Mouse (Mus musculus): ENCODE data around the gene Gm28035. TPM values are rescaled to one million over a fixed set of nuclear protein-coding genes. Genes with fewer than 3 reads are reported as not detected.

Gene Gm28035
- polyA plus RNA-seq, 1 experiment, result not detected

GRCm38 (mm10) chr2:30235593-30235992, 4.8 kb upstream of the Gm28035 start:
- Histone ChIP-seq H3K4me3 (ENCODE audit: insufficient read depth, low read depth, low read length) (no peak overlapping the region), H3K27ac (ENCODE audit: insufficient read depth, low read depth, low read length) (no peak overlapping the region), H3K4me1 (ENCODE audit: control insufficient read depth, insufficient read depth, low read length) (peaks cover 16% of the 10 kb centered on the region)
- WGBS, result 87% methylated on average over 5 of the region's 5 CpGs
- TF ChIP-seq CTCF (IDR thresholded peaks at IDR 0.05; ENCODE audit: insufficient read depth, low read depth, low read length) (no peak), POLR2A (IDR thresholded peaks at IDR 0.05; ENCODE audit: insufficient read depth, low read depth, low read length) (no peak)

DNA sequence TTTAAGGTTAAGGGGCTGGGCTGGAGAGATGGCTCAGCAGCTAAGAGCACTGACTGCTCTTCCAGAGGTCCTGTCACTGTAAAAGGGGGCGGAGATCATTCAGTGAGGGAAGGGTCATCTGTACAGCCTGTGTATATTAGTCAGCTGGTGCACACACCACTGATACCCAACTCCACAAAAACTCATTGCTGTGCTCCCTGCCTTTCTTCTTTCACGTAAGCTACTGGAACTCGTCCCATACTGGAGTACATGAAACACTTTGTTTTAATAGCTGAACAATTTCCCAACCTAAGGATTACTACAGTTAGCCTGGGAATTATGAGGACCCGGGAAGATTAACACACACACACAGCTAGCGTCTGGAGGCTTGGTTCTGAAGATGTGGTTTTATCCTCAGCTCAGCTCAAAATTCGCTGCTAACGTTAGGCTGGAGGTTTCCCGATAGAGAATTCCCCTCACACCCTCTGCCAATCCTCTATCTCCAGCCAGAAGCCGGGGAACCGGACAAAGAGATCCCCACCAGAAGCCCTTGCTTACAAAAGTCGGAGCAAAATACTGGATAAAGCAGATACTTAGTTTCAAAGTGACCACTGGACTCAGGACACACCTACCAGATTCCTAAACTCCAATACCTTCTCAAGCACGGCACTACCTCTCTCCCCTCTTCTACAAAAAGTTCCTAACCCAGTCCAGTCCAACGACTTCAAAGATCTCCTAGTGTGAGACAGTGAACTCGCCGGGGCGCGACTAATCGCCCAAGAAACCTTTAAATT, 3.8 kb upstream of the Gm28035 start:
- Histone ChIP-seq H3K27ac (ENCODE audit: insufficient read depth, low read depth, low read length) (peak overlapping the region; percentile 15; the same call in 1 of the 2 replicates), H3K4me3 (ENCODE audit: insufficient read depth, low read depth, low read length) (peak overlapping the region; percentile 61), H3K4me1 (ENCODE audit: control insufficient read depth, insufficient read depth, low read length) (peaks cover 16% of the 10 kb centered on the region)
- 3% methylated on average over 18 of the region's 18 CpGs for WGBS
- TF ChIP-seq CTCF (IDR thresholded peaks at IDR 0.05; ENCODE audit: insufficient read depth, low read depth, low read length) (no peak), POLR2A (IDR thresholded peaks at IDR 0.05; ENCODE audit: insufficient read depth, low read depth, low read length) (no peak)

- TF ChIP-seq CTCF (IDR thresholded peaks at IDR 0.05; ENCODE audit: insufficient read depth, low read depth, low read length), result no peak
- TF ChIP-seq POLR2A (IDR thresholded peaks at IDR 0.05; ENCODE audit: insufficient read depth, low read depth, low read length), result peak; percentile 66; the same call in 1 of the 2 replicates
- Histone ChIP-seq H3K4me3 (ENCODE audit: insufficient read depth, low read depth, low read length) (peak within 1 kb of the TSS; percentile 61), H3K4me1 (ENCODE audit: control insufficient read depth, insufficient read depth, low read length) (peaks cover 17% of the 10 kb centered on the region), H3K27ac (ENCODE audit: insufficient read depth, low read depth, low read length) (peak within 1 kb of the TSS; percentile 47)
- under 1% methylated on average over 61 of the region's 67 CpGs for WGBS
Observed at GRCm38 (mm10) chr2:30237199-30237880, 3.0 kb upstream of the Gm28035 start, which contains the start of gene Lrrc8a. Lrrc8a (plus strand) TSS chr2:30237715.

GRCm38 (mm10) chr2:30237881-30238280, 2.5 kb upstream of the Gm28035 start:
- no peak for TF ChIP-seq CTCF (IDR thresholded peaks at IDR 0.05; ENCODE audit: insufficient read depth, low read depth, low read length)
- TF ChIP-seq POLR2A (IDR thresholded peaks at IDR 0.05; ENCODE audit: insufficient read depth, low read depth, low read length), result no peak
- WGBS, result under 1% methylated on average over 42 of the region's 42 CpGs
- Histone ChIP-seq H3K4me1 (ENCODE audit: control insufficient read depth, insufficient read depth, low read length) (peaks cover 22% of the 10 kb centered on the region), H3K27ac (ENCODE audit: insufficient read depth, low read depth, low read length) (peak overlapping the region; percentile 47), H3K4me3 (ENCODE audit: insufficient read depth, low read depth, low read length) (peak overlapping the region; percentile 61)

DNA sequence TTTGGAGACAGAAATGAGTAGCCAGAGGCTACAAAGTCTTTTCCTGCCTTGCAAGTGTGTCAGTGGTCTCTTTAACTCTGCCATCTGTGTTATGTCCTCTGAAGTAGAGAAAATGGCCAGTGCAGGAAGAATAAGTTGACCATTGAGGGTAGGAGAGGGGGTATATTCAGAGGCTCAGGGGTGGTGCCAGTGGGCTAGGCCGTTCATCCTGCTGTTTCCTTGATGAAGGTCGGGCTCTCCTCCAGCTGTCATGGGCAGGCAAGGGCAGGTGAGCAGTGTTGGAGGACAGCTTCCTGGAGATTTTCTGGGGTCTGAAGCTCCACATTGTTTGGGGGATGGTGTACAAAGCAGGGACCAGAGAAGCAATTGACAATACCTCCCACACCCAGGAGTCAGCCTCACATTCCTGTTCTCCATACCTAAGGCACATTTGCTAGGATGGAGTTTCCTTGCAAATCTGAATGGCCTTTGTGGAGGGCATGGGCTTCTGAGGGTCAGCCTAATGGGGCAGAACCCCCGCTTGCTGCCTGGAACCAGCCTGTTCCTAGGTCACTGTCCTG, 1.4 kb upstream of the Gm28035 start:
- no peak overlapping the region; the same call in 1 of the 2 replicates for H3K27ac ChIP-seq (ENCODE audit: insufficient read depth, low read depth, low read length)
- TF ChIP-seq POLR2A (IDR thresholded peaks at IDR 0.05; ENCODE audit: insufficient read depth, low read depth, low read length) (no peak), CTCF (IDR thresholded peaks at IDR 0.05; ENCODE audit: insufficient read depth, low read depth, low read length) (no peak)
- H3K4me3 ChIP-seq (ENCODE audit: insufficient read depth, low read depth, low read length), result peak overlapping the region; percentile 61
- WGBS, result 63% methylated on average over 3 of the region's 3 CpGs
- H3K4me1 ChIP-seq (ENCODE audit: control insufficient read depth, insufficient read depth, low read length), result peaks cover 22% of the 10 kb centered on the region

- WGBS, result 58% methylated on average over 4 of the region's 4 CpGs
- TF ChIP-seq CTCF (IDR thresholded peaks at IDR 0.05; ENCODE audit: insufficient read depth, low read depth, low read length) (no peak), POLR2A (IDR thresholded peaks at IDR 0.05; ENCODE audit: insufficient read depth, low read depth, low read length) (no peak)
- Histone ChIP-seq H3K4me1 (ENCODE audit: control insufficient read depth, insufficient read depth, low read length) (peaks cover 25% of the 10 kb centered on the region), H3K4me3 (ENCODE audit: insufficient read depth, low read depth, low read length) (no peak overlapping the region), H3K27ac (ENCODE audit: insufficient read depth, low read depth, low read length) (no peak overlapping the region)
Observed at GRCm38 (mm10) chr2:30239777-30240176, 590 bp upstream of the Gm28035 start.

GRCm38 (mm10) chr2:30242509-30242908, 2.1 kb downstream of the Gm28035 start:
- H3K4me3 ChIP-seq (ENCODE audit: insufficient read depth, low read depth, low read length), result no peak overlapping the region
- no peak for TF ChIP-seq CTCF (IDR thresholded peaks at IDR 0.05; ENCODE audit: insufficient read depth, low read depth, low read length)
- no peak for TF ChIP-seq POLR2A (IDR thresholded peaks at IDR 0.05; ENCODE audit: insufficient read depth, low read depth, low read length)
- H3K27ac ChIP-seq (ENCODE audit: insufficient read depth, low read depth, low read length), result no peak overlapping the region
- 41% methylated on average over 4 of the region's 4 CpGs for WGBS
- peaks cover 28% of the 10 kb centered on the region for H3K4me1 ChIP-seq (ENCODE audit: control insufficient read depth, insufficient read depth, low read length)

- Histone ChIP-seq H3K4me1 (ENCODE audit: control insufficient read depth, insufficient read depth, low read length) (peaks cover 30% of the 10 kb centered on the region), H3K4me3 (ENCODE audit: insufficient read depth, low read depth, low read length) (no peak overlapping the region), H3K27ac (ENCODE audit: insufficient read depth, low read depth, low read length) (no peak overlapping the region)
- 96% methylated on average over 4 of the region's 4 CpGs for WGBS
- TF ChIP-seq CTCF (IDR thresholded peaks at IDR 0.05; ENCODE audit: insufficient read depth, low read depth, low read length), result no peak
- TF ChIP-seq POLR2A (IDR thresholded peaks at IDR 0.05; ENCODE audit: insufficient read depth, low read depth, low read length), result no peak
Observed at GRCm38 (mm10) chr2:30243391-30243790, 3.0 kb downstream of the Gm28035 start.

Measured in olfactory bulb, adult 2 months (tissue).